Mouse (Mus musculus) ES-E14 (cell line): Measurements from ENCODE around the gene Tspoap1. TPM values are rescaled to one million over a fixed set of nuclear protein-coding genes. Genes with fewer than 3 reads are reported as not detected.
A peak's percentile ranks its signal among the peaks of the same experiment; 100 is the strongest.

ENCODE experiments used
- DNase-seq: peaks from one replicate; pipeline ENCODE4 v3.0.0-alpha.2; 2013; ENCODE audit warnings: low read depth, low spot score
- H3K27ac ChIP-seq: 2 replicates; pipeline ENCODE4 v1.5.1; 2012; ENCODE audit warnings: low read depth, mild to moderate bottlenecking, low read length, moderate library complexity, mixed read lengths; ENCODE audit not compliant: poor library complexity, insufficient read depth, severe bottlenecking
- H3K36me3 ChIP-seq: 2 replicates; pipeline ENCODE4 v1.6.1; 2012; ENCODE audit warnings: mild to moderate bottlenecking, low read length, moderate library complexity, mixed read lengths; ENCODE audit not compliant: control insufficient read depth, poor library complexity, insufficient read depth, severe bottlenecking
- H3K4me1 ChIP-seq, 2 experiments: fragments of 150-350 bp in 1 of 2; sonication (generic) in 1 of 2; 2 replicates each; pipeline ENCODE4 v1.6.1; 2012; ENCODE audit warnings: low read length in 2 of 2, mild to moderate bottlenecking in 1 of 2, mixed read lengths in 1 of 2; ENCODE audit not compliant: control insufficient read depth in 2 of 2, insufficient read depth in 2 of 2, poor library complexity in 1 of 2
- H3K4me3 ChIP-seq, 2 experiments: fragments of 150-350 bp in 1 of 2; sonication (generic) in 1 of 2; 2 replicates each; pipeline ENCODE4 v1.5.1; 2012; ENCODE audit warnings: low read length in 2 of 2, low read depth in 1 of 2, mild to moderate bottlenecking in 1 of 2, mixed read lengths in 1 of 2; ENCODE audit not compliant: insufficient read depth in 1 of 2, poor library complexity in 1 of 2, severe bottlenecking in 1 of 2
- H3K9ac ChIP-seq: 2 replicates; pipeline ENCODE4 v1.6.1; 2012; ENCODE audit warnings: low read depth, mild to moderate bottlenecking, low read length, mixed read lengths; ENCODE audit not compliant: poor library complexity, insufficient read depth, severe bottlenecking
- H3K9me3 ChIP-seq: fragments of 150-350 bp; sonication (generic); 2 replicates; pipeline ENCODE4 v1.6.1; 2012; ENCODE audit warnings: low read depth, mild to moderate bottlenecking, low read length; ENCODE audit not compliant: control insufficient read depth, insufficient read depth
- CHD2 ChIP-seq: IDR thresholded peaks from 2 replicates; pipeline ENCODE4 v1.6.1; 2014; ENCODE audit warnings: mild to moderate bottlenecking, low read depth, low read length, inconsistent platforms
- HCFC1 ChIP-seq: IDR thresholded peaks from 2 replicates; pipeline ENCODE4 v1.6.1; 2012; ENCODE audit warnings: low read length, inconsistent platforms, borderline replicate concordance; ENCODE audit not compliant: insufficient read depth
- MAFK ChIP-seq: IDR thresholded peaks from 2 replicates; pipeline ENCODE4 v1.6.1; 2014; ENCODE audit warnings: mild to moderate bottlenecking, low read depth, low read length, inconsistent platforms; ENCODE audit not compliant: insufficient read depth
- ZC3H11A ChIP-seq: IDR thresholded peaks from 2 replicates; pipeline ENCODE4 v1.6.1; 2012; ENCODE audit warnings: low read depth, mild to moderate bottlenecking, inconsistent platforms, low read length, borderline replicate concordance
- ZNF384 ChIP-seq: IDR thresholded peaks from 2 replicates; pipeline ENCODE4 v1.6.1; 2012; ENCODE audit warnings: low read depth, low read length, inconsistent platforms
- in situ Hi-C, 2 experiments: fragments of 600-800 bp; cut with MboI; formaldehyde crosslinking; loops; one replicate each; pipeline ENCODE4 v1.15.1; 2025; ENCODE audit warnings: low sequenced_read_pairs in 2 of 2, inconsistent platforms in 1 of 2; ENCODE audit not compliant: unreplicated experiment in 2 of 2
- total RNA-seq: library from RNA; depleted of rRNA; stranded (reverse); fragments of 300-350 nt; gene quantifications from 2 replicates; pipeline ENCODE4 v1.2.3, GENCODE M21; 2012

The Tspoap1 gene
- total RNA-seq, 1 experiment, result 1.8 TPM

- H3K27ac ChIP-seq, result peak overlapping the region; percentile 34; the same call in 1 of the 2 replicates
- TF ChIP-seq MAFK, result no peak
- TF ChIP-seq ZNF384, result no peak
- no peak for TF ChIP-seq CHD2
- no peak for TF ChIP-seq ZC3H11A
- no peak overlapping the region for H3K4me3 ChIP-seq
- peaks cover 27% of the 10 kb centered on the region for H3K36me3 ChIP-seq
- no peak overlapping the region for H3K9ac ChIP-seq
- DNase-seq, result no peak
- in situ Hi-C loops, result no loop called here
- H3K9me3 ChIP-seq, result no peaks in the 10 kb centered on the region
- H3K4me1 ChIP-seq, result peaks cover 2 to 18% of the 10 kb centered on the region in 2 experiments; a peak in 2 of 4 replicates
These were observed 14.4 kb upstream of the Tspoap1 start for GRCm38 (mm10) chr11:87745632-87746555.

- no peak for DNase-seq
- H3K9ac ChIP-seq, result no peak overlapping the region
- in situ Hi-C loops, result no loop called here
- TF ChIP-seq CHD2, result no peak
- TF ChIP-seq ZC3H11A, result no peak
- TF ChIP-seq ZNF384, result no peak
- no peak for TF ChIP-seq HCFC1
- no peak for TF ChIP-seq MAFK
- no peaks in the 10 kb centered on the region for H3K9me3 ChIP-seq
- no peak overlapping the region for H3K27ac ChIP-seq
- H3K4me1 ChIP-seq, result peaks cover 2 to 25% of the 10 kb centered on the region in 2 experiments; a peak in 2 of 4 replicates
- H3K36me3 ChIP-seq, result peaks cover 21% of the 10 kb centered on the region
- H3K4me3 ChIP-seq, result no peak overlapping the region
These were observed 13.0 kb upstream of the Tspoap1 start for GRCm38 (mm10) chr11:87747312-87747711.

DNA sequence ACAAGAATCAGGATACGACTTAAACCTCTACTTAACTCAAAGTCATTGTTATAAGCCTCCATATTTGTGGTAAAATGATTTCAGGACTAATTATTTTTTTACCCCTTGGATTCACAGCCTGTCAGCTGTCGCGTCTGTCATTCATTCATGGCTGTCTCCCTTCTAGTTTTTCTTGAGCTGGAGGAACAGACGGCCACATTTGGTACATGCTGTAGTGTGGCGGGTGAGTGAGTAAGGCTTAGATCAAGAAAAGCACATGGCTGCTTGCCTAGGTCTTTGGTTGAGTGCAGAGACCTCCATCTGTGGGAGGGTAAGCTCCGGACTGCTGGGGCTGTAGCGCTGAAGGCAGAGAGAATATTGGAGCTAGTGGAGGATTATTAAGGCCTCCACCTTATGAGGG is 12.6 kb upstream of the Tspoap1 start:
- no peak for TF ChIP-seq ZNF384
- TF ChIP-seq HCFC1, result no peak
- no peak for TF ChIP-seq ZC3H11A
- TF ChIP-seq CHD2, result no peak
- no peak for TF ChIP-seq MAFK
- Histone ChIP-seq H3K9me3 (no peaks in the 10 kb centered on the region), H3K4me1 (peaks cover 2 to 25% of the 10 kb centered on the region in 2 experiments; a peak in 2 of 4 replicates), H3K36me3 (peaks cover 19% of the 10 kb centered on the region), H3K27ac (no peak overlapping the region), H3K4me3 (no peak overlapping the region), H3K9ac (no peak overlapping the region)
- no peak for DNase-seq
- in situ Hi-C loops, result no loop called here

GRCm38 (mm10) chr11:87748132-87749119 is 11.9 kb upstream of the Tspoap1 start:
- TF ChIP-seq CHD2 (no peak), HCFC1 (no peak), ZC3H11A (no peak), ZNF384 (no peak), MAFK (no peak)
- peak overlapping the region; percentile 20; the same call in 1 of the 2 replicates for H3K27ac ChIP-seq
- H3K36me3 ChIP-seq, result peaks cover 12% of the 10 kb centered on the region
- in situ Hi-C loops, result no loop called here
- DNase-seq, result peak; percentile 79
- peak overlapping the region; percentile 27 to 65 for H3K4me3 ChIP-seq
- H3K9me3 ChIP-seq, result no peaks in the 10 kb centered on the region
- peak overlapping the region; percentile 70 for H3K9ac ChIP-seq
- peaks cover 2 to 28% of the 10 kb centered on the region in 2 experiments; a peak in 2 of 4 replicates for H3K4me1 ChIP-seq
